Mouse (Mus musculus) CD8-positive naive resting alpha-beta T cell, adult 2 months (primary cell): ENCODE measurements around the gene Ifitm10.

Experiments used
- DNase-seq, 2 experiments: peaks; one replicate each; pipeline ENCODE4 v3.0.0; 2022; ENCODE audit warnings: low read depth in 2 of 2, low spot score in 2 of 2

Gene Ifitm10

GRCm38 (mm10) chr7:142391108-142391507 is 17.6 kb upstream of the Ifitm10 start:
- DNase-seq = no peak

- no peak for DNase-seq
Observed at GRCm38 (mm10) chr7:142389961-142390650, 16.6 kb upstream of the Ifitm10 start.

- no peak for DNase-seq
Observed at GRCm38 (mm10) chr7:142388740-142389139, 15.2 kb upstream of the Ifitm10 start.

- DNase-seq = no peak
Observed at GRCm38 (mm10) chr7:142388198-142388597, 14.6 kb upstream of the Ifitm10 start.

GRCm38 (mm10) chr7:142387419-142388148 is 14.0 kb upstream of the Ifitm10 start, which contains the start of gene Ctsd:
Gene Ctsd (minus strand): TSS chr7:142388038.
- peak; percentile 76 to 82 for DNase-seq

GRCm38 (mm10) chr7:142386621-142387201 is 13.2 kb upstream of the Ifitm10 start:
- no peak for DNase-seq

- DNase-seq = no peak
Observed at GRCm38 (mm10) chr7:142385742-142386403, 12.3 kb upstream of the Ifitm10 start.

- DNase-seq = no peak
Observed at GRCm38 (mm10) chr7:142384306-142384705, 10.8 kb upstream of the Ifitm10 start.

GRCm38 (mm10) chr7:142382567-142382966 is 9.0 kb upstream of the Ifitm10 start, which contains the start of gene Gm49369:
Gene Gm49369 (minus strand): TSS chr7:142382667.
- no peak for DNase-seq

GRCm38 (mm10) chr7:142381175-142381574 is 7.6 kb upstream of the Ifitm10 start:
- DNase-seq = peak; percentile 54 to 57

- no peak for DNase-seq
Observed at GRCm38 (mm10) chr7:142379186-142379585, 5.6 kb upstream of the Ifitm10 start.

GRCm38 (mm10) chr7:142377233-142377925 is 3.8 kb upstream of the Ifitm10 start:
- no peak for DNase-seq

- no peak for DNase-seq
Observed at GRCm38 (mm10) chr7:142376096-142376495, 2.5 kb upstream of the Ifitm10 start.

- no peak for DNase-seq
Observed at GRCm38 (mm10) chr7:142375261-142375724, 1.7 kb upstream of the Ifitm10 start.

GRCm38 (mm10) chr7:142374413-142375015 is 961 bp upstream of the Ifitm10 start:
- DNase-seq = no peak

GRCm38 (mm10) chr7:142373039-142373438 is 514 bp downstream of the Ifitm10 start:
- no peak for DNase-seq

GRCm38 (mm10) chr7:142371768-142372661 is 1.5 kb downstream of the Ifitm10 start:
- no peak for DNase-seq

GRCm38 (mm10) chr7:142371398-142371767 is 2.2 kb downstream of the Ifitm10 start:
- no peak for DNase-seq

- DNase-seq = no peak
Observed at GRCm38 (mm10) chr7:142370937-142371336, 2.6 kb downstream of the Ifitm10 start.
